20 mouse cellular contexts compared by ENCODE assay signal in the genomic region with DNA sequence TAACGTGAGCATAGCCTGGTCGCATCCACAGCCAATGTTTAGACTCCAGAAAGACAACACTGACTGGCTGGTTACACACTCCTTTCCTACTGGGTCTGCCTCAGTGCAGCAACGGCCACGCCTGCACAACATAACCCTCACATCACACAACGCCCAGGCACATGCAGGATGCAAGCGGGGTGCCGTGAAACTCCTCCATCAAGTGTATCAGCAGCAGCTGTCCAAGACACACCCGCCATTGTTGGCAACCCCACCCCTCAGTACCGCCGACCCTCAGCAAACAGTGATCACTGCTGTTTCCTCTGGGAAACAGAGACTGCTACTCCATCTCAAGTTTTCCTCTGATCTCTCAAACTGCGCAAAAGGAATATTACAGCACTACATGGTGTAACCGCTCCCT.
"Had no signal": no experiment of that assay in that cellular context is flagged by ENCODE, and none has a peak within 500 bp of the region (broad histone marks: within the 10 kb centered on the region; RNA-seq: fewer than 3 reads in every experiment).

No protein-coding gene starts in this region.

- H3K9ac ChIP-seq: kidney, embryonic 15.5 days; liver, embryonic 15.5 days; lung, embryonic 15.5 days; neural tube, embryonic 12.5 days; stomach, embryonic 15.5 days had no signal

- H3K4me3 ChIP-seq: kidney, embryonic 15.5 days; left cerebral cortex, adult 2 months; limb, embryonic 10.5 days; liver, embryonic 15.5 days; lung, embryonic 15.5 days; midbrain, embryonic 10.5 days; myocyte; neural tube, embryonic 12.5 days; stomach, embryonic 15.5 days had no signal

- H3K27me3 ChIP-seq: kidney, embryonic 15.5 days; liver, embryonic 15.5 days; neural tube, embryonic 12.5 days; stomach, embryonic 15.5 days had no signal

- H3K36me3 ChIP-seq: kidney, embryonic 15.5 days; limb, embryonic 10.5 days; liver, embryonic 15.5 days; lung, embryonic 15.5 days; midbrain, embryonic 10.5 days; neural tube, embryonic 12.5 days; stomach, embryonic 15.5 days had no signal

- DNase-seq: kidney, adult 2 months; kidney, postnatal 14 days; lung, postnatal 14 days; midbrain, embryonic 14.5 days; retina, postnatal 1 day; right cerebral cortex, postnatal 4 days; spleen, adult 18-20 months; thymus, adult 2 months; thymus, postnatal 36 days had no signal

- H3K27ac ChIP-seq: kidney, embryonic 15.5 days; left cerebral cortex, adult 2 months; limb, embryonic 10.5 days; liver, embryonic 15.5 days; lung, embryonic 15.5 days; macrophage; midbrain, embryonic 10.5 days; neural tube, embryonic 12.5 days; stomach, embryonic 15.5 days had no signal

- H3K9me3 ChIP-seq: kidney, embryonic 15.5 days; limb, embryonic 10.5 days; liver, embryonic 15.5 days; lung, embryonic 15.5 days; midbrain, embryonic 10.5 days; neural tube, embryonic 12.5 days; stomach, embryonic 15.5 days had no signal

- H3K4me2 ChIP-seq: kidney, embryonic 15.5 days; liver, embryonic 11.5 days; liver, embryonic 15.5 days; lung, embryonic 15.5 days; neural tube, embryonic 12.5 days; stomach, embryonic 15.5 days had no signal
